Mouse (Mus musculus): ENCODE measurements around the gene Meis1. TPM values are rescaled to one million over a fixed set of nuclear protein-coding genes. Genes with fewer than 3 reads are reported as not detected.

Meis1 gene
- polyA plus RNA-seq, 1 experiment from 2014 or later = 132 TPM

DNA sequence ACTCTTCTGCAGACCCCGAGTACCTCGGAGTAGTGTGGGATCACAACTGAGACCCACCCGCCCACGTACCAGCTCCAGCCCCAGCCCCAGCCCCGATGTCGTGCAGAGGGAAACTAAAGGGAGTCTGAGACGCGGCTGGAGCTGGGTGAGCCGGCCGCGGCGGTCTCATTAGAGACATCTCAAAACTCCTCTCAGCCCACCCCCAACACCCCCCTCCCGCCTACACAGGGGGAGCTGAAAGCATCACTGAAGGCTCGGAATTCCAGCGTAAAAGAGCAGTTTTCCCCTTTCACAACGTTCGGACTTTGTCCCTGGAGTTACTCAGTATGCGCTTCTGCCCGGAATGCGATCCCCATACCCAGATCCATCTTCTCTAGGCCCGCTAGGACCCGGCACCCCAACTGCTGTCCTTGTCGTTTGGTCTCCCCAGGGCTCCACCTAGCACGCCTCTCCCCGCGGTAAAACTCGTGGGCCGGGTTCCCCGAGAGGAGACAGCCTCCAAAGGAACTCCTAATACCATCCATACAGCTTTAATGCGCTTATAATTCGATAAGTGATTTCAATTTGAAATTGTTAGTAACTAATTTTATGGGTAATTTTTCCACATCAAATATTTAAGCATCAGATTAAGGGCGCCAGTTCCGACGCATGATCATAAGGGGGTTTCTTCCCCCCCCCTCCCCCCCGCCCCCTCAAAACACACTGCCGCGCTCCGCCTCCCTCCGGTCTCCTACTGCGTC lies 141.7 kb downstream of the Meis1 start:
- peak; percentile 53 for ATAC-seq (ENCODE audit: insufficient read depth)
- Histone ChIP-seq H3K4me2 (peak overlapping the region; percentile 79), H3K27me3 (ENCODE audit: insufficient read depth, low read length) (0 out of 2 replicates have a peak, but pooled peaks cover 15% of the 10 kb centered on the region), H3K36me3 (ENCODE audit: insufficient read depth) (peaks cover 14% of the 10 kb centered on the region), H3K4me3 (ENCODE audit: low read depth, low read length) (peak overlapping the region; percentile 41), H3K27ac (ENCODE audit: low read depth) (peak overlapping the region; percentile 90), H3K9me3 (ENCODE audit: low read depth, low read length) (no peaks in the 10 kb centered on the region), H3K9ac (peak overlapping the region; percentile 59), H3K4me1 (ENCODE audit: insufficient read depth) (peaks cover 5% of the 10 kb centered on the region; the same call in 1 of the 2 replicates)
- peak; percentile 77 for DNase-seq
- WGBS = under 1% methylated on average over 40 of the region's 40 CpGs
- TF ChIP-seq CTCF (IDR thresholded peaks at IDR 0.05; ENCODE audit: low read depth) = no peak

- TF ChIP-seq CTCF (IDR thresholded peaks at IDR 0.05; ENCODE audit: low read depth) = no peak
- DNase-seq (peak; percentile 63), ATAC-seq (ENCODE audit: insufficient read depth) (no peak)
- Histone ChIP-seq H3K9me3 (ENCODE audit: low read depth, low read length) (no peaks in the 10 kb centered on the region), H3K27ac (ENCODE audit: low read depth) (peak overlapping the region; percentile 90), H3K4me3 (ENCODE audit: low read depth, low read length) (peak overlapping the region; percentile 41), H3K27me3 (ENCODE audit: insufficient read depth, low read length) (0 out of 2 replicates have a peak, but pooled peaks cover 20% of the 10 kb centered on the region), H3K4me1 (ENCODE audit: insufficient read depth) (peaks cover 5% of the 10 kb centered on the region; the same call in 1 of the 2 replicates), H3K4me2 (peak overlapping the region; percentile 79), H3K9ac (peak overlapping the region; percentile 59), H3K36me3 (ENCODE audit: insufficient read depth) (0 out of 2 replicates have a peak, but pooled peaks cover 6% of the 10 kb centered on the region)
- 7% methylated on average over 27 of the region's 27 CpGs for WGBS
Observed at GRCm38 (mm10) chr11:18875911-18876885, 142.6 kb downstream of the Meis1 start.

- Histone ChIP-seq H3K4me1 (ENCODE audit: insufficient read depth) (peaks cover 5% of the 10 kb centered on the region; the same call in 1 of the 2 replicates), H3K27me3 (ENCODE audit: insufficient read depth, low read length) (0 out of 2 replicates have a peak, but pooled peaks cover 23% of the 10 kb centered on the region), H3K9ac (peak overlapping the region; percentile 59), H3K4me2 (peak overlapping the region; percentile 79), H3K27ac (ENCODE audit: low read depth) (peak overlapping the region; percentile 90), H3K36me3 (ENCODE audit: insufficient read depth) (no peaks in the 10 kb centered on the region), H3K9me3 (ENCODE audit: low read depth, low read length) (no peaks in the 10 kb centered on the region), H3K4me3 (ENCODE audit: low read depth, low read length) (peak overlapping the region; percentile 41)
- 2% methylated on average over 27 of the region's 27 CpGs for WGBS
- TF ChIP-seq CTCF (IDR thresholded peaks at IDR 0.05; ENCODE audit: low read depth) = no peak
- DNase-seq (peak; percentile 43), ATAC-seq (ENCODE audit: insufficient read depth) (no peak)
Observed at GRCm38 (mm10) chr11:18875001-18875902, 143.5 kb downstream of the Meis1 start.

DNA sequence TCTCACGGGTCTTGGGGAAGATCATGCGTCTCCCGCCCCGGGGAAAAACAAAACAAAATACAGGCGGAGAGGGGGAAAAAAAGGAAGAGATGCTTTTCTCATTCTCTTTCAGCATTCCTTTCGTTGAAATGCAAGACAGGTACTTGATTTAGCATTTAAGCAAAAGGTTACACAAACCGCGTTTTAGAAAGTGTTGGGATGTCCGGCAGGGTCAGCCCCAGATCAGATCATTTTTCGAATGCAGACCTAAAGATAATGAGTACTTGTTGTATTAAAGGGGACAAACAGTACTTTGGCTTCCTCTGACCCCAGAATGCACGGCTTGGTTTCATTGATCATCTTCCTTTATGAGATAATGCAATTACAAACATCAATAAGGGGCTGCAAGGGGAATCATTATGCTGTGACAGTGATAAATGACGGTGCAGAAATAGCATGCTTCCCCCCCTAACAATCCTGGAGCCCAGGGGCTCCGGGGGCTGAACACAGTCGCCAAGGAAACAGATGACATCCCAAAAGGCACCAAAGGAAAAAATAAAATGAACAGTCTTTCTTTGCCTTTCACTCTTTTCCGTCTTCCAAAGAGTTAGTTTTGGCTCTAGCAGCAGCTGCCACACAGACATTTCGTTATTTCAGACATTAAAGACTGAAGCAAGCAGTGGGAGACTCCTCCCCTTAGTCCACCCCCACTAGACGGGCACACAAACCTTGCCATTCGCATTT lies 144.3 kb downstream of the Meis1 start:
- peak overlapping the region; percentile 59 for H3K9ac ChIP-seq
- 0 out of 2 replicates have a peak, but pooled peaks cover 23% of the 10 kb centered on the region for H3K27me3 ChIP-seq (ENCODE audit: insufficient read depth, low read length)
- ATAC-seq (ENCODE audit: insufficient read depth) (no peak), DNase-seq (peak; percentile 78)
- peak overlapping the region; percentile 79 for H3K4me2 ChIP-seq
- H3K4me1 ChIP-seq (ENCODE audit: insufficient read depth) = peaks cover 9% of the 10 kb centered on the region; the same call in 1 of the 2 replicates
- TF ChIP-seq CTCF (IDR thresholded peaks at IDR 0.05; ENCODE audit: low read depth) = no peak
- no peaks in the 10 kb centered on the region for H3K36me3 ChIP-seq (ENCODE audit: insufficient read depth)
- H3K27ac ChIP-seq (ENCODE audit: low read depth) = peak overlapping the region; percentile 90
- no peaks in the 10 kb centered on the region for H3K9me3 ChIP-seq (ENCODE audit: low read depth, low read length)
- WGBS = 2% methylated on average over 18 of the region's 18 CpGs
- H3K4me3 ChIP-seq (ENCODE audit: low read depth, low read length) = peak overlapping the region; percentile 41

DNA sequence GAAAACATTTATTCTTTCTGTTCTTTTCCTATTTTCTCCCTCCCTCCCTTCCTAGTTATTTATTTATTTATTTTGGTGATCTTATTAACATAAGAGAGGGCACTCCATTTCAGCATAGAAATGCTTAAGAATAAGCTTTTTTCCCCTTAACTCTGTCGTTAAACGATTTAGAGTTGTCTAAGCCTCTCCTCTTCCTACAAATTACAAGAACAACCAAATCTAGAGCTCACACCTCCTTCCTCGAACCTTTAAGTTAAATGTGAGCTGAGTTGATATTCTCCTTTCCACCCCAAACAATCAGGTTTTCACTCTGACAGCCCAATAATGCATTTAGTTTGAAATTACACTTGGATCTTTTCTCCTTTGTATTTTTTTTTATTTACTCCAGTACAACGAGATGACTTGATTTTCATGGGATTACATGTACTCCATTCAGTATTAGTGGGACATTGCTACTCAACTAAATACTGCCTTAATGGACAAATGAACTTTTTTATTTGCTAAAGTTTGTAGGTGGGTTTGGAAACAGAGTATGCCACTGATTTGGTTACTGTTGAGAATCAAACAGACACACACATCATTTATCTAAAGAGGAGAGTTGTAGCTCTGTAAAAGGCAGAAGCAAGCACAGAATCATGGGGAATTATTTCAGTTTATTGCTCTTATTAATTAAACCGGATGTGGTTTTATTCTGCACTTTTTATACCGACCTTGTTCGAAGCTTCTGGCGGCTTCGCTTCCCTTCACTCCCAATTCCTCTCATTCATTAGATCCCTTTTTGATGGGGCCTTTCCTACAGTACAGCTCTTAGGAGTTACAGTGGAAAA lies 145.1 kb downstream of the Meis1 start:
- ATAC-seq (ENCODE audit: insufficient read depth) = no peak
- 8% methylated on average over 9 of the region's 9 CpGs for WGBS
- DNase-seq = peak; percentile 57
- H3K27ac ChIP-seq (ENCODE audit: low read depth) = peak overlapping the region; percentile 90
- no peak for TF ChIP-seq CTCF (IDR thresholded peaks at IDR 0.05; ENCODE audit: low read depth)
- H3K27me3 ChIP-seq (ENCODE audit: insufficient read depth, low read length) = 0 out of 2 replicates have a peak, but pooled peaks cover 23% of the 10 kb centered on the region
- H3K9ac ChIP-seq = peak overlapping the region; percentile 59
- H3K4me1 ChIP-seq (ENCODE audit: insufficient read depth) = peaks cover 9% of the 10 kb centered on the region; the same call in 1 of the 2 replicates
- H3K9me3 ChIP-seq (ENCODE audit: low read depth, low read length) = no peaks in the 10 kb centered on the region
- peak overlapping the region; percentile 79 for H3K4me2 ChIP-seq
- no peaks in the 10 kb centered on the region for H3K36me3 ChIP-seq (ENCODE audit: insufficient read depth)
- H3K4me3 ChIP-seq (ENCODE audit: low read depth, low read length) = peak overlapping the region; percentile 41; the same call in 1 of the 2 replicates
